Mouse (Mus musculus): Measurements from ENCODE around the gene Pde11a.
A peak's percentile ranks its signal among the peaks of the same experiment; 100 is the strongest.

Gene Pde11a

DNA sequence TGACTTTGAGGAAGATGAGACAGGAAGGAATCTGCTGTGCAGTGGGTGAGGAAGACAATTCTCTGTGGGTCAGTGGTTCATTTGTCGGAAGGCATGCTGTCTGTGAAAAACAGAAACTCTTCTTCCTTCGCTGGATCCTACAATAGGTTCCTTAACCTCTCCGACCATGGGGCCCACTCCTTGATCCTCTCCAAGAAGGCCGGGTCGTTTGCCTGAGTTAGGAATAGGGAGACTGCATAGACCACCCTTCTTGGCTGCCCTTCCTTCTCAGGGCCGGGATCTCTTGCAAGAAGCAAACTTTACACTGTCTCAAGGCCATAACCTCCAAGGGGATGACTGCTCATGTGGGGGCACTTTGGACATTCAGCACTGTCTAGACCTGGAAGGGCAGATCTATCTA, 19.3 kb downstream of the Pde11a start:
- no peak for DNase-seq

DNA sequence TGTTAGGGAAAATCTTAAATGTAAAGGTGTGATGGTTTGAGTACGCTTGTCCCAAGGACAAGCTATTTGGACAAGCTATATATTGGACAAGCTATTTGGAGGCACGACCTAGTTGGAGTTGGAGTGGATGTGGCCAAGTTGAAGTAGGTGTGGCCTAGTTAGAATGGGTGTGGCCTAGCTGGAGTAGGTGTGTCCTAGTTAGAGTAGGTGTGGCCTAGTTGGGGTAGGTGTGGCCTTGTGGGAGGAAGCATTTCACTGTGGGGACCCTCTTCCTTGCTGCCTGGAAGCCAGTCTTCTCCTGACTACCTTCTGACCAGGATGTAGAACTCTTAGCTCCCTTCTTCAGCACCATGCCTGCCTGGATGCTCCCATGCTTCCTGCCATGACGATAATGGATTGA, 50.9 kb downstream of the Pde11a start:
- DNase-seq = no peak

DNA sequence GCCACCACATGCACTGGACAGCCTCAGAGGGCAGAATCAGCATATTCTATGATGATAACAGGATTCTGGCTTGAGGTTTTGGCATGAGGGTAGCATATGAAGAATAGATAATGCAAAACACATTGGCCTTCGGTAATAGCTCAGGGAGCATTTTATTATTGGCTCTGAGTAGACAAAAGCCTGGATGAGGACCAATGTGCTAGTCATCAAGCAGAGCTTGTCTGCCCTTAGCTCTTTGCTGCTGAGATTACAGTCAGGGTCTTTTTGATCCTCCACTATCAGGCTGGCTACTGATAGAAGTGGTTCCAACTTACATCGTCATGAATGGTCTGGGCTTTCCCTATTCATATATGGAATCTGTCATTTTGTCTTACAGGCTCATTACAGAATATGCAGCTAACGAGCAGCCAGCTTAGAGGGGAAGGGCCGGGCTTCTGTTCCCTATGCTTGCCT, 52.3 kb downstream of the Pde11a start:
- no peak for DNase-seq

DNA sequence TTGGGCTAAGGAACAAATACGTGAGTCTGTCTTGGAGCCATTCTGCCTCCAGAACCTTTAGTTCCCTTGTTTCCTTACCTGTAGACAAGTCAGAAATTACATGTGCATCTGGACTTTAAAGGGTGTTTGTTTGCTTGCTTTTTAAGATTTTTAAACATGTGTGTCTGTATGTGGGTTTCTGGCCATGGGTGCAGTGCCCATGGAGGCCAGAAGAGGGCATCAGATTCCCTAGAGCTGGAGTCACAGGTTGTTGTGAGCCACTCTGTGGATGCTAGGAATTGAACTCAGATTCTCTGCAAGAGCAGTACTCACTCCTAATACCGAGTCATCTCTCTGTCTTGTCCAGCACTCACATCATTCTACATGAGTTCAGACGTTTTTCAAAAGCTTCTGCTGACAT, 53.4 kb downstream of the Pde11a start:
- DNase-seq = no peak

DNA sequence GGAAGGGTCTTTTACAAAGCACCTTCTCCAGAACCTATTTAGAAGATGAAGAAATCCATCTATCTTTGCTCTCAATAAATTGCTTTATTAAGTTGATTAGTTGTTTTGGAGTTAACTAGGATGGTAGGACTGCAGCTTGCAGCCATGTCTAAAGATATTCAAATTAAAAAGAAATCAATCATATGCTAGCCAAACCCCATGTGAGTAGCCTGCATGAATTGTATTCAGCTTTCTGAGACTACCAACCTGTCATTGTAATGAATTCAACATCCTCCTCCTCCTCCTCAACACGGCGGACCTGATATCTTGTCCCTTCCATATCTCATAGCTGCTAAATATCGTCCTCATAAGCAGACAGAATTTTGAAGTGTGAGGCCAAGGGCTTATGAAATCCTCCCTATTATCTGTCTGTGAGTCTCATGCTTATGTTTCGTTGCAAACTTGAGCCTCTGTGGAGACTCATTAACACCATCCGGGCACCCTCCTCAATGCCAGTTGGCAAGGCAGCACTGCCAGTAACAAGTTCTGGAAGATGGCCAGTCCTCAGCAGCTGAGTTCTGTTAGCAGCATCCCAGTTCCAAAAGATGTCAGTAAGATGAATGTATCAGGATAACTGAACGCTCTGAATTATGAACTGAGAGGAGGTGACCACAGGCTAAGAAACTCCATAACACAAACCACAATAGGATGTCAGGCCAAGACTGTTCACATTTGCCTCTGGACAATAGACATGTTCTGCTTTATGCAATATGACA, 55.0 kb downstream of the Pde11a start:
- peak; percentile 53 for DNase-seq

DNA sequence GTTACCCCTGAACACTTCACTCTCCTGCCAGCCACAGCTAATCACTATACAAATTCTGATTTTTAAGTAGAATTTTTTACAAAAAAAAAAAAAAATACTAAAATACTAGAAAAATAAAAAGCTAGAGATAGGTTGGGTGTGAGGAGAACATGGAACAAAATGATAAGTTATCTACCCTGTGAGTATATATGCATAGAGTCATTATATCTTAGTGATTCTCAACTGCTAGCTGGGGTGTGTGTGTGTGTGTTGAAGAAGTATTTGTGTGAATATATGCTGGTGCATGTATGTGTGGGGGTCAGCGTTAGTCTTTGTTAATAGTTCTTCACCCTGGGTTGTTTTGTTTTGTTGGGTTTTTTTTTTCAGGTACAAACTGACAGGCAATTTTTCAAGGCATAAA, 69.1 kb downstream of the Pde11a start:
- DNase-seq = no peak

DNA sequence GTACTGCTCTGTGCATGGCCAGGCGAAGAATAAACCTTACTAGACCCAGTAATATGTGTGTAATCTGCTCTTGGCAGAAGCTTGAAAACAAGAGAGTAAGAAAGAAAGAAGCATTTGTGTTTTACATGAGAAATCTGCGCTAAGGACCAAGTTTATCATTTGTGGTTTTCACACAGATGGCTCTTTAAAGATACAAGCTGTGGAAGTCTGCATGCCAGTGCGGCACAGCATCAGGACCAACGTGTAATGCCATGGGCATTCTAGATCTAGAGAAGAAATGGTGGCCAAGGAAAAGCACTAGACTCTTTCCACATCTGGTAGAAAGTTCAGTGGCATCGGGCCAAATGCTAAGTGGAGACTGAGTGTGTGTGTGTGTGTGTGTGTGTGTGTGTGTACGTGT, 71.2 kb downstream of the Pde11a start:
- no peak for DNase-seq

DNA sequence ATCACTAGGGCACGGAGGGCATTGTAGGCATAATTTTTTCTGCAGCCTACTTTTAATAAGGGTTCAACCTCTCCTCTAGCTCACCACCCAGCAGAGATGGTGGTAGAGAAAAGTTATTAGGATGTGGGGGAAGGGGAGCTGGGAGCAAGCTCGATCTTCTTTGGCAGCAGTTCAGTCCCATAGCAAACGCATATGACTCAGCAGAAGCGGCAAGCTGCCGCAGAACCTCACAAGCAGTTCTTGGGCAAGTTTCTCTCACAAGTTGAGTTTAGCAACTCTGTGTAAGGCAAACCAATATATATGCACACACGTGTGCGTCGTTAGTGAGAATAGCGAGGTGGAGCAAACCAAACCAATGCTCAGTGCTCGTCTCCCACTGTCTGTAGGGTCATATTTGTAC, 72.0 kb downstream of the Pde11a start:
- no peak for DNase-seq

DNA sequence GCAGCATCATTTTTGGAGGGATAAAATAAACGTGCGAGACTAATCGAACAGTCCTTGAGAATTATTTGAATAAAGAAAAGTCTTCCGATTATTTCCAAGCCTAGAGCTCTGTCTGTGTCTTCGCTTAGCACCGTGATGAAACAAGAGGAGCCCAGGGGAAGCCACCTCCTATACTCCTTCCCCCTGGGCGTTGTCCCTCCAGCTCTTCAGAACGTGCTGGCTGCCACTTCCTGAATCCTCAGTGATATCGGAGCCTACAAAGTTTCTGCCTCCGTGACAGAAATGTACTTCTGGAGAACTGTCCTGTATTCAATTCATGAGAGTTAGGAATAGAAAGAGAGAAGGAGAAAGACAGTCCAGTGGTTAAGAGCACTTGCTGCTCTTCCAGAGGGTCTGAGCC, 74.3 kb downstream of the Pde11a start:
- DNase-seq = no peak

DNA sequence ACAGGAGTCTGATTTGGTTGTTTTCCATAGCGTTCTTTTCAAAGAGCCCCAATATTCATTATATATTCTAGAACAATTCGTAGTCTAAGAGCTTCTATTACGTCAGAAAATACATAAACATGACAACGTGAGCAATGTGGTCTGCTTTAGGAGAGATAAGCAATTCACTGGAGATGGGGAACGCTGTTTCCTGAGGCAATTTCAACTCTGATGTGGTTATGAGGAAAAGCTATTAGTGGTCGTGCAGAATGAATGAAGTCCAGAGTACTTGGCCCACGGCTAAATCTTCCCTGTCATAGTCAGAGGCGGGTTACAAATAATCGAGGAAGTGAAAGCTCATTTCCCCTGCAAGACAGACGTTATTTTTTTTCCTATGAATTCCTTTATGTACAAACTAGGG, 75.9 kb downstream of the Pde11a start:
- DNase-seq = no peak

DNA sequence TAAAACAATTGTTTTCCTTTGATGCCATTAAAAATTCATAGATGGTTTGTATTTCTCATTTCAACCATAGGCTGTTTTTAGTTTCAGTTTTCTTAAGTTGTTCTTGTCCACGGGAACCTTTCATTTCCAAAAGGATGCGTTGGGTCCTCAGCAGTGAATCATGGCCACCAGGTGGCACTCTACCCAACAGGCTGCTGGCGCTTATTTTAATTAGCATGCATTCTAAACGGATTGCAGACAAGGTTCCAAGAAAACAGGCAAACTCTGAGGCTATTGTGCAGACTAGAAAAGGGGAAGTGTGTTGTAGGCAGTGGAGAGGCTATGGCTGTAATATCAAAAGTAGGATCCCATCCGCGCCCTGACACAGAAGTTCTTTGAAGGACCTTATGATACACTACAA, 83.7 kb downstream of the Pde11a start:
- DNase-seq = peak; percentile 82

DNA sequence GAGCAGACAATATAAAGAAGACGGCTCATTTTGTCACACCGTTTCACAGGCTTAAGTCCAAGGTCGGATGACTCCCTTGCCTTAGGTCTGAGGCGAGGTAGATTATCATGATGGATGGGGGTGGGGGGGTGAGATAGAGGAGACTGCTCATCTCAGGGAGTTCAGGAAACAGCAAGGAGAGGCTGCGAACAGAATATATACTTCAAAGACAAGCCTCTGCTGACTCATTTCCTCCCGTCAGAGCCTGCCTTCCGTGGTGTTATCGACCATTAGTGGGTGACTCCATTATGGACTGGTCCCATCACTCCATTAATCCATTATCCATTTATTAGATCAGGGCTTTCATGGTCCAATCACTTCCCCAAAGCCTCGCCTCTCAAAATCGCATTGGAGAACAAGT, 87.2 kb downstream of the Pde11a start:
- DNase-seq = no peak

DNA sequence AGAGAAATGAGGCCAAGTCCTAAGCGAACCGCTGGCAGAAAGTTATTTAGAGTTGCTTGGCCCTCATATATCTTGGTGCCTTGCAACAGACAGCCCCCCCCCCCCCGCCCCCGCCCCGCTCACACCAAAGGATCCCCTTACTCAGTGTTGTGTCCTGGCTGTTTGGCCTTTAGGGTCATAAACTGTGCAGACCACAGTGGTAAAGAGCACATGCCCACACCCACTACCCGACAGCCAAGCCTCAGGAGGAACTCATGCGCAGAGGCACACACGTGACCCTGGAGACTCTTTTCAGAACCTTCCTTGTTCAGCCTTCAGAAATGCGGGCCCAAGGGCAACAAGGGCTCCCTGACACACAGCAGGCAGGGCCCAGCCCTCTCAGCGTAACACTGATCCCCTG, 90.3 kb downstream of the Pde11a start:
- DNase-seq = no peak

DNA sequence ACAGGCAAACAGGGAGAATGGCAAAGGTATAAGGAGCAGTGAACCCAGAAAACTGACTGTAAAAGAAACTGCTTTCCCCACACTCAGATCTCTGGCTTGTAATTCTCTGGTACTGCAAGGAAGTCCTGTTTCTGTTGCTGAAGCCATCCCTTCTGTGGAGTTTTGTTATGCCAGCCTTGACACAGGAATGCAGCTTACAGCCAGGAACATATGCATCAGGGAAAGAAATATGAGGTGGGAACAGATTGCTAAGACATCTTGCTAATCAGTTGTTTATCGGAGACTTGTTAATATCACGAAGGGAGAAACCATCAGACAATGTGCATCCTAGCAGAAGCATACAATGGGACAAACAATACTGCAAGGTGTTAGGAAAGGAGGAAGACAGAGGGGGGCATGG, 99.4 kb downstream of the Pde11a start:
- DNase-seq = no peak

DNA sequence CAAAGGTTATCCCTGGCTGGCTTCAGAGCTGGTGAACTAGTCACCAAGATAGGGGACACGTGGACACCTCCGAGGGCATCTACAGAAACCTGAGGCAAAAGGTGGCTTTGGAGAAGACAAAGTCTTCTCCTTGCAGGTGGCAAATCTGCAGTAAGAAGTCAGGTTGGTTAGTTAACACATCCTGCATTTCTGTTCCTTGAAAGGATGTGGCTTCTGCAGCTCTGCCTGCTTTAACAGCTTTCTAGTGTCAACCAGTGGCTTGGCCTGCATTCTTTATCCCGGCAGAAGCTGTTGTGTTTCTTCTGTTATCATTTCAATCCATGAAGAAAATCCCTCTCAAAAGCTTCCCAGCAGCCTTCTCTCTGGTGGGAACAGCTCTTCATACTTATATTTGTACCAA, 100.1 kb downstream of the Pde11a start:
- no peak for DNase-seq

DNA sequence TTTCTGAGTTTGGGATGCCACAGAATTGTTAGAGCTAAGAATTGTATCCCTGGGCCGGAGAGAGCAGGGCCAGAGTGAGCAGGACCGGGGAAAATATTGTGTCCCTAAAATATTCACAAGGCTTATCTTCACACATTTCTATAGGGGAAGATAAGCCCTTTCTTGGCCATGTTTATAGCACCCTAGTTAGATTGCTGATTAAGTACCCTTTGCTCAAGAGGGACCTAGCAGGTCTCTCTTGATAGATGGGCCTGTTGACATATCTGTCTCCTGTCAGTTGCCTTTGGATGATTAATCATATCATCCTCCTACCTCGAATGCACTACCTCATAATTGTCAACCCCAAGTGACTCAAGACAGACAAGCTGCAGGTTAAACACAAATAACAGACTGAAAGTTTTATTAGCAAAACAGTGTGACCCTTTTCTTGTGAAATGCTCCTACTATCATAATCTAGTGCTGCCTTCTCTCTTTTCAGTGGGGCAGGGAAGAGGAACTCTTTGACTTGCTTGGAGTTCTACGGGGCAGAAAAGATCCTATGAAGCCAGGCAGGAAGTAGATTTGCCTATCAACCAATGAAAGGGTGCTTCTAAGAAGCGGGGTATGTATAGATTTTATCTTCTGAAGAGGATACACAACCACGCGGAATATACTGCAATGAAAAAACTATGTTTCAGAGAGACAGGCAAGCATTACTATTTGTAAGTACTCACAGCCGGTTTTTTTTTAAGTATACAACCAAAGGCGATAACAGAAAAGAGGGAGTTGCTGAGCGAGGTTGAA, 100.7 kb downstream of the Pde11a start:
- DNase-seq = no peak

DNA sequence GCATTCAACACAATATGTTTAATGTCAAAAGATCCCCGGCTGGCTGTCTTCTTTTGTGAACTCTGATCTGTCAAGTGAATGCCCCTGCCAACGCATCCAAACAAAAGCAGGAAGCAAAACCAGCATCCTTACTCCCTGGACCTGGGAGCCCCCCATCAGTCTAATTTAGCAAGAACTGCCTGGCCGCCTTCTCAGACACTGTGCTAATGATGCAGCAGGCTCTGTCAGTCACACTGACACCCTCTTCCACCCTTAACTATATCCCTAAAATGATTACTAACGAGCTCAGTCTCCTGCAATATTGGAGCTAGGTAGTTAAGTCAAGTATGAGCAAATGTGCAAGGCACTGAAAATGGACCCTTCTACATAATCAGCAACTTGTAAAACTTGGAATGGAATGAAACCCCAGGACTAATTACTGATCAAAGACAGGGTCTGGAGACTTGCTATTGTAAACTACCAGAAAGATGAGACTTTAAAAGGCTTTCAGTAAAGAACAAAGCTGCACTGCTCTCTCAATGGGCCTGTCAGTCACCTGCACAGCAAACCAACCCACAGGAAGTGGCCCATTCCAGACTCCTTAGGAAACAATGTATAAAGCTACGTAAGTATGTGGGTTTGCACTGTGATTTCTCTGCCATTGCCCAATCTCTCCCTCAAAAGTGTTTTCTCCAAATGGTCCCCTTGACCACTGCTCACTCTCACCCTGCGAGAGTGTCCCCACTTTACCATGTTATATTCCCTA, 118.0 kb downstream of the Pde11a start:
- DNase-seq = no peak

DNA sequence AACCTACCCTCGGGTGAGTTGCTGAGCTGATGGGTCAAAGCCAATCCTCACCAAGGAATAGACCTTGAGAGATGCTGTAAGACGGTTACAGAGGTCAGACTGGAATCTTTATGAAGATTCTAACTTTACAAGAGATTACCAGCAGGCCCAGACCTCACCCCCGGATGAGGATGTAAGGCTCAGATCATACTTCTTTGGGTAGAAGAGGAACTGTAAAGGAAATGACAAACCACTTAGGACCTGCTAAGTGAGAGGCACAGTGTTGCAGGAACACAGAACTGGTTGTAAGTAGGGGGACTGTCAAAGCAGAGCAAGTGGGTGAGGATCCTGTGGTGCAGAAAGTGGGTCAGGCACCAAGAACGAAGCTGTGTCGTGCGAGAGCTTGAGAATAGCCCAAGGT, 119.0 kb downstream of the Pde11a start:
- DNase-seq = no peak

DNA sequence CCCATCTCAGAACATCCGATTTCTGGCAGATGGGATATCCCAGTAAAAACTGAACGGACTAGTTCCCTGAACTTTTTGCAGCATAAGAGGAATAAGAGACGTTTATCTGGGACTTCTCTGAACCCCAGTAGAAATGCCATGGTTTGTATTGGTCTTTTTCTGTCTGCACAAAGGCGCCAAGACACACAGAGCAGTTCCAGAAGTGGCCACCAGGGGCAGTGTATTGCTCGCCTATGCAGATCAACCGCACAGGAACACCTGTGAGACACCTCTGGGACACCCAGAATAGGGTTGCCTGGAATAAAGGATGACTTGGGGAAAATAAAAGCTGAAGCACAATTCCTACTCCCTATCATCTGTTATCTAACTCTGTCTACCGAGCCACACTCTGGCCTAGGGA, 122.4 kb downstream of the Pde11a start:
- DNase-seq = peak; percentile 18

DNA sequence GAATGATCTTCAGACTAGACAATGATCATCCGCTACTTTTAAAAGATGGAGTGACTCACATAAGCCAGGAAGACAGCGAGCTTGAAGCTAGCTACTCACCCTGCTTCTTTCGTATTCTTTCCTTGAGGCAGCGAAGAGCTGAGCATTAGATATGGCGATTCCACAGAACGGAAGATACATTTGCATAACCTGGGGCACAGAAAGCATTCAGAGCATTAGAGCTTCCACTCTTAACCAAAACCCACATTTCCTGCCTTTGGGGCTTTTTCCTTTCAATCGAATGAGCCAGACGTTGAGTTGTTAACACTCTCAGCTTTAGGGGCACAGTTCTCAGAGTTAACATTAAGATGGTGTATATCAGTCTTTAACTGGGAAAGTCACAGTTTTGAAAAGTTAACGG, 123.4 kb downstream of the Pde11a start:
- DNase-seq = no peak

DNA sequence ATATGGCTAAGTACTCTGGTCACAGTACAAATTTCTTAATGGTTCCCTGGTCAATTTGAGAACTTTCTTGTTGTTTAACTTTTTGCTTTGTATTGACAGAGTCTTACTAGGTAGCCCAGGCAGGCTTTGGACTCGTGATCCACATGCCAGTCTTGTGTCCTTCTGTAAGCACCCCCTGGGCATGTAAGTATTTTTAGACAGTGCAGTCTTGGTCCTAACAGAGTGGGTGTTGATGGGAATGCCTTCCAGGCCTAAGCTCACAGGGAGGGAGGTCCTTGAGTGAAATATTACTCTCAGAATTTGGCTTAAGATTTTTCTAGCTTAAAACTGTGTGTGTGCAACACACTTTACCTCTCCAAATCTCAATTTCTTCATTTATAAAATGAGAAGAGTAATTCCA, 153.4 kb downstream of the Pde11a start:
- no peak for DNase-seq

DNA sequence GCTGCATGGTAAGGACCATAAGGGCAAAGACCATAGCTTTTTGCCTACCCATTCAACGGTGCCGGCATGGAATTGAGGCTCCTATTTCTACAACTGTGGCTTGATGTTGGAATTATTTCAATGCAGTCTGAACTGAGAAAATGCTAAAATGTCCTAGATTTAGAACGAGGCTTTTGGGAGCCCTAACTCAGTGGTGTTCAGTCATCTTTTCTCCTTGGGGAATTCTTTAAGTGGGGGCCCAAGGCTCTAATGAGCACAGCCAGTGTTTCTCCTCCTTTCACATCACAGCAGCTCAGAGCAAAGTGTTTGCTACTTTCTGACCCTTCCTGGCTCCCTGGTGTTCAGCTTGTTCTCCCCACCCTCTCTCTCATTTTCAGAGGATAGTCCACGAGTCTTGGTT, 175.8 kb downstream of the Pde11a start:
- DNase-seq = no peak

DNA sequence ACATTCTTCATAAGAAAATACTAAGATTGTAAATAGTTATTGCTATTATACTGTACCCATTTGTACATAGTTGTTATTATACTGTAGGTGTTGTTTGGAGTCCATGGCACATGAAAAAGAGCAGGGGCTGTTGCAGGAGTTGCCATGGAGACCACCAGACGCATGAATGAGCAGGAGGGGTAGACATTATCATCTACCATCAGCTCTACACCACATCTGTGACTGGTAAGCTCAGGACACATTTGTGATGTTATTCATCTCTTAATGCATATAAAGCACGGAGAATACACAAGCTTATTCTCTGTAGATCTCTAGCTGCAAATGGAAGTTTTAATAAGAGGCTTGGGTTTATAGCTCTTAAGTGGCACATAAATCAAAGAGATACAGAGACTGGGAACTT, 179.6 kb downstream of the Pde11a start:
- DNase-seq = no peak

DNA sequence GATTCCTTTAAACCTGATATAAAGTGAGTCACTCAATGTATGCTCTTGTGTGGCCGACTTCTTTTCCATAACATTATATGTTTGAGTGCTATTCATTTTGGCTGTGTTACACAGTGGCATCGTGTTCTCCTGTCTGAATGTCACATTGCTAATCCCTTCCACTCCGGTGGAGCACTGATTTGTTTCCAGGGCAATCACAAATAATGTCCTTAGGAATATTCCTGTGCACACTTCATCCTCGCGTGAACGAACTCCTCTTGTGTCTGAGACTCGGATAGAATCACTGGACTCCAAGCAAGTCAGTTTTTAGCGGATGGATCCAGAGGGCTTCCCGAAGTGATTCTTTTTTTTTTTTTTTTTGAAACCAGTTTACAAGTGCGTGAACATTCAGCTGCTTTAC, 197.4 kb downstream of the Pde11a start:
- DNase-seq = no peak
